Comparison of ENCODE assay signal across 8 mouse cellular contexts in genomic region chr8:120460375-120460774, GRCm38 (mm10).
A peak's percentile ranks its signal among the peaks of the same experiment; 100 is the strongest.
DNase-seq lines count a peak whose midpoint lies in the region; ATAC-seq lines count a peak whose summit lies in the region.

No protein-coding gene starts in this region.

- no peak overlapping the region for H3K4me2 ChIP-seq in kidney, embryonic 15.5 days
- H3K4me2 ChIP-seq in hindbrain, embryonic 12.5 days (replicated peaks), result no peak overlapping the region
- H3K4me2 ChIP-seq in midbrain, embryonic 14.5 days (ENCODE audit: low read length), result no peak overlapping the region

- H3K9ac ChIP-seq in kidney, embryonic 15.5 days, result no peak overlapping the region
- H3K9ac ChIP-seq in hindbrain, embryonic 12.5 days, result no peak overlapping the region
- no peak overlapping the region for H3K9ac ChIP-seq in midbrain, embryonic 14.5 days (replicated peaks; ENCODE audit: low read length)

- no peak overlapping the region for H3K27ac ChIP-seq in kidney, embryonic 15.5 days
- 0 out of 2 replicates have a peak overlapping the region, but pooled peaks have one; percentile 37 for H3K27ac ChIP-seq in embryonic facial prominence, embryonic 10.5 days (replicated peaks)
- H3K27ac ChIP-seq in hindbrain, embryonic 12.5 days, result peak overlapping the region; percentile 80
- peak overlapping the region; percentile 72 for H3K27ac ChIP-seq in midbrain, embryonic 14.5 days (replicated peaks; ENCODE audit: low read depth, low read length)

- peaks cover 63% of the 10 kb centered on the region for H3K4me1 ChIP-seq in kidney, embryonic 15.5 days
- H3K4me1 ChIP-seq in embryonic facial prominence, embryonic 10.5 days, result peaks cover 74% of the 10 kb centered on the region
- H3K4me1 ChIP-seq in hindbrain, embryonic 12.5 days, result peaks cover 74% of the 10 kb centered on the region
- H3K4me1 ChIP-seq in midbrain, embryonic 14.5 days (ENCODE audit: control insufficient read depth, insufficient read depth, low read length), result peaks cover 56% of the 10 kb centered on the region

- DNase-seq in kidney, adult 18-20 months, result peak; percentile 55
- no peak for DNase-seq in embryonic facial prominence, embryonic 10.5 days (ENCODE audit: low spot score)
- peak; percentile 75 for DNase-seq in midbrain, embryonic 14.5 days
- DNase-seq in urinary bladder, adult 2 months (ENCODE audit: low spot score), result no peak
- DNase-seq in spleen, adult 12 weeks (ENCODE audit: low spot score), result no peak

- H3K36me3 ChIP-seq in kidney, embryonic 15.5 days, result no peaks in the 10 kb centered on the region
- no peaks in the 10 kb centered on the region for H3K36me3 ChIP-seq in embryonic facial prominence, embryonic 10.5 days (replicated peaks)
- H3K36me3 ChIP-seq in hindbrain, embryonic 12.5 days, result no peaks in the 10 kb centered on the region
- no peaks in the 10 kb centered on the region for H3K36me3 ChIP-seq in midbrain, embryonic 14.5 days (ENCODE audit: control insufficient read depth, insufficient read depth, low read length)

- H3K27me3 ChIP-seq in kidney, embryonic 15.5 days, result 0 out of 2 replicates have a peak, but pooled peaks cover 9% of the 10 kb centered on the region
- H3K27me3 ChIP-seq in embryonic facial prominence, embryonic 10.5 days (replicated peaks; ENCODE audit: low read depth, poor library complexity, severe bottlenecking), result peaks cover 63% of the 10 kb centered on the region
- peaks cover 4% of the 10 kb centered on the region; the same call in 1 of the 2 replicates for H3K27me3 ChIP-seq in hindbrain, embryonic 12.5 days
- no peaks in the 10 kb centered on the region for H3K27me3 ChIP-seq in midbrain, embryonic 14.5 days (ENCODE audit: control insufficient read depth, insufficient read depth, low read length)

- whole genome bisulfite sequencing in kidney, embryonic 15.5 days, result 72% methylated on average over 6 of the region's 6 CpGs
- 71% methylated on average over 6 of the region's 6 CpGs for WGBS in embryonic facial prominence, embryonic 10.5 days
- WGBS in hindbrain, embryonic 12.5 days, result 34% methylated on average over 6 of the region's 6 CpGs
- WGBS in midbrain, embryonic 14.5 days, result 16% methylated on average over 6 of the region's 6 CpGs

- no peak for ATAC-seq in kidney, embryonic 15.5 days (replicated peaks; ENCODE audit: low FRiP score)
- ATAC-seq in hindbrain, embryonic 12.5 days (ENCODE audit: low FRiP score), result peak; percentile 53
- peak; percentile 43; the same call in 1 of the 2 replicates for ATAC-seq in midbrain, embryonic 14.5 days (ENCODE audit: low FRiP score, low TSS enrichment)
- ATAC-seq in megakaryocyte progenitor cell, adult 5-6 weeks (replicated peaks; ENCODE audit: poor library complexity), result no peak

- no peak overlapping the region for H3K4me3 ChIP-seq in kidney, embryonic 15.5 days (replicated peaks)
- H3K4me3 ChIP-seq in embryonic facial prominence, embryonic 10.5 days, result no peak overlapping the region
- H3K4me3 ChIP-seq in hindbrain, embryonic 12.5 days, result no peak overlapping the region
- H3K4me3 ChIP-seq in midbrain, embryonic 14.5 days (replicated peaks; ENCODE audit: low read depth, low read length), result no peak overlapping the region

- H3K9me3 ChIP-seq in kidney, embryonic 15.5 days (replicated peaks), result no peaks in the 10 kb centered on the region
- no peaks in the 10 kb centered on the region for H3K9me3 ChIP-seq in embryonic facial prominence, embryonic 10.5 days
- no peaks in the 10 kb centered on the region for H3K9me3 ChIP-seq in hindbrain, embryonic 12.5 days (replicated peaks)
- no peaks in the 10 kb centered on the region for H3K9me3 ChIP-seq in midbrain, embryonic 14.5 days (ENCODE audit: control insufficient read depth, low read length)

Comparison
In these comparisons a context has a peak if more than half of its experiments do, and no peak if none do; other contexts are left out.
1. DNase-seq: peak in kidney, adult 18-20 months (single experiment) and midbrain, embryonic 14.5 days (single experiment); none in embryonic facial prominence, embryonic 10.5 days (single experiment), urinary bladder, adult 2 months (single experiment) and spleen, adult 12 weeks (single experiment).
2. ATAC-seq: peak in hindbrain, embryonic 12.5 days (single experiment) and midbrain, embryonic 14.5 days (single experiment); none in kidney, embryonic 15.5 days (single experiment) and megakaryocyte progenitor cell, adult 5-6 weeks (single experiment).